Mouse (Mus musculus) lung, postnatal 36 days (tissue): ENCODE measurements at regions not wholly inside any gene's neighbourhood (a gene's known extent, or its start where the extent isn't known, plus 50 kb on each side); places are given as distances from the start of the nearest gene placed in this dataset.
A peak's percentile ranks its signal among the peaks of the same experiment; 100 is the strongest.

Experiments
- DNase-seq: peaks from one replicate; pipeline ENCODE4 v3.0.0; 2022; ENCODE audit warnings: mixed read lengths

GRCm38 (mm10) chrY:43923126-43923525 lies 341.1 kb downstream of the Gm21739 start:
- peak; percentile 0 for DNase-seq
